Mouse (Mus musculus) thymus, postnatal 25 days (tissue): ENCODE data around the gene Chd4.

Source experiments
- DNase-seq: peaks from one replicate; pipeline ENCODE4 v3.0.0; 2022

The Chd4 gene

GRCm38 (mm10) chr6:125143904-125144303 is 48.1 kb downstream of the Chd4 start:
- no peak for DNase-seq

GRCm38 (mm10) chr6:125145001-125145400 is 49.2 kb downstream of the Chd4 start, which contains the start of gene Iffo1:
Iffo1 (plus strand) TSS chr6:125145241.
- DNase-seq, result peak; percentile 88

DNA sequence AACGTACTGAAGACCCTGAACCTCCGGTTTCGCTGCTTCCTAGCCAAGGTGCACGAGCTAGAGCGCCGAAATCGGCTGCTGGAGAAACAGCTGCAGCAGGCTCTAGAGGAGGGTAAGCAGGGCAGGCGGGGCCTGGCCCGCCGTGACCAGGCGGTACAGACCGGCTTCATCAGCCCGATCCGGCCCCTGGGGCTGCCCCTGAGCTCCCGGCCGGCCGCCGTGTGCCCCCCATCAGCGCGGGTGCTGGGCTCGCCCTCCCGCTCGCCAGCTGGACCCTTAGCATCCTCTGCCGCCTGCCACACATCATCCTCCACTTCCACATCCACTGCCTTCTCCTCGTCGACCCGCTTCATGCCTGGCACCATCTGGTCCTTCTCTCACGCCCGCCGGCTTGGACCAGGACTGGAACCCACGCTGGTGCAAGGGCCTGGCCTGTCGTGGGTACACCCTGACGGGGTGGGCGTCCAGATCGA is 49.7 kb downstream of the Chd4 start:
- DNase-seq, result no peak

- DNase-seq, result no peak
Measured at GRCm38 (mm10) chr6:125146148-125146547, 50.4 kb downstream of the Chd4 start.

DNA sequence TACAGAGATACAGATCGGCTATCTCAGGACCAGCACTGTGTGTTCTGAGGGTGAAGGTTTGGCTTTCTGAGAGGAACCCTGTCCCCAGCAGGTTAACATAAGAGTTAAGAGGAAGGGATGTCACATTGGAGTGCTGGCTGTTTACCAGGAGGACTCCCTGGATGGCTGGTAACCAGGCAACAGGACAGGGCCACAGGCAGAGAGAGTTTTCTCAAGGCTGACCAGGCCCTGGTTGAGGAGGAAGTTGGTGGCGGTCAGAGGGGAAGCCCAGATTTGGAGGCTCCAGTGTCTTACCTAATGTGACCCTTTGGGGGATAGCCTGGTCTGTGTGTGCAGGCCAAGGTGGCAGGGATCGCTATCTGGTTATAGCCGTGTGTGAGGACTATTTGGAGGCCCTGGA is 51.0 kb downstream of the Chd4 start:
- DNase-seq, result no peak

DNA sequence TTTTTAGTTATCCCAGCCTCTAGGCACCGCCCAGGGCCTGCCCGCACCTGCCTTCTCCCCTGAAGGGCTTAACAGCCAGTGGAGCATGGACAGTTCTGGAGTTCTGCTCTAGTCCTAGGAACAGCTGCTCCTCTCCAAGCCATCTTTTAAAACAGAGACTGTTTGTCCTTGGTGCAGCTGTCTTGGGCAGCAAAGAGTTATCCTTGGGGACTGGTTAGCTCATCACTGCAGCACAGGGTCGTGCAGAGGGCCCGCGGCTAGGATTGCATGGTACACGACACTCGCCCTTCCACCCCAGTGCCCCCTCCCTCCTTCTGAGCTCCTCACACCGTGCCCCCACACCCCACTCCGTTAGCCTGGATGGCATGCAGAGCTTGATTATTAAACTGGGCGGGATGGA is 51.5 kb downstream of the Chd4 start:
- DNase-seq, result no peak

GRCm38 (mm10) chr6:125148251-125148925 is 52.6 kb downstream of the Chd4 start:
- no peak for DNase-seq

DNA sequence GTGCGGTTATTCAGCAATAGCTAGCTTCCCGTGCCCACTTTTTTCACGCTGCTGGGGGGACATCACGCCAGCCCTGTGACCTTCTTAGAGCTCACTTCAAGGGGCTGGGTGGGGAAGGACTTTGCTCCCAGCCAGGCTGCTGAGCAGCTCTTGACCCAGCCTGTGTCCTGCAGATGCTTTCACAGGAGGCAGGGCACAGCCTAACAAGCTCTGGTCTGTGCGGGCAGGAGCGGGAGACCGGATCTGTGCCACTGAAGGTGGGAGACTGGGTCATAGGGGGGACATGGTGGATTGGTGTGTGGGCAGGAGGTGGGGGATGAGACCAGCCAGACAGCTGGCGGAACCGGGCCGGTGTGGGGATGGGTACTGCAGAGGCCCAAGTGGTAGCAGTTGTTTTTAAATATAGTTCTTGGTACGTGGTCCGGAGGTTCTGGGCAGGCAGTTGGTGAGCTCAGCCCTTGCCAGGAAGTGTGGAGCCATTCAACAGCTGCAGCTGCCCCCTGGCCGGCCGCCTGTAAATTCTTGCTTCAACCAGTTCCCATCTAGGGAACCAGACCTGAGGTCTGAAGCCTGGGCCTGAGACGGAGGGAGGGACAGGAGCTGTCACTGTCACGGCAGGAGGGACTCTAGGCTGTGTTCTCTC is 53.3 kb downstream of the Chd4 start:
- DNase-seq, result no peak

DNA sequence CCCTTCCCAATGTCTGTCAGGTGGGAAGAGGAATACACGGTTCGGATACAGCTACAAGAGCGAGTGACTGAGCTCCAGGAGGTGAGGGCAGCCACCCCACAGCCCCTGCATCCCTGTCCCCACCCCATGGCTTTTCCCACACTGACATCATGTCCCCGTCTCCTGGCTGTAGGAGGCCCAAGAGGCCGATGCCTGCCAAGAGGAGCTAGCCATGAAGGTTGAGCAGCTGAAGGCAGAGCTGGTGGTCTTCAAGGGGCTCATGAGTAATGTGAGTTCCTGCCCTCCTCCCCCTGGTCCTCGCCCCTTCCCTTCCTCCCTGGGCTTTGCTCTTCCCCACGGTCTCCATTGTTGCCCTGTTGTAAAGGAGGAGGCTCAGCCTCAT is 53.8 kb downstream of the Chd4 start:
- DNase-seq, result no peak

DNA sequence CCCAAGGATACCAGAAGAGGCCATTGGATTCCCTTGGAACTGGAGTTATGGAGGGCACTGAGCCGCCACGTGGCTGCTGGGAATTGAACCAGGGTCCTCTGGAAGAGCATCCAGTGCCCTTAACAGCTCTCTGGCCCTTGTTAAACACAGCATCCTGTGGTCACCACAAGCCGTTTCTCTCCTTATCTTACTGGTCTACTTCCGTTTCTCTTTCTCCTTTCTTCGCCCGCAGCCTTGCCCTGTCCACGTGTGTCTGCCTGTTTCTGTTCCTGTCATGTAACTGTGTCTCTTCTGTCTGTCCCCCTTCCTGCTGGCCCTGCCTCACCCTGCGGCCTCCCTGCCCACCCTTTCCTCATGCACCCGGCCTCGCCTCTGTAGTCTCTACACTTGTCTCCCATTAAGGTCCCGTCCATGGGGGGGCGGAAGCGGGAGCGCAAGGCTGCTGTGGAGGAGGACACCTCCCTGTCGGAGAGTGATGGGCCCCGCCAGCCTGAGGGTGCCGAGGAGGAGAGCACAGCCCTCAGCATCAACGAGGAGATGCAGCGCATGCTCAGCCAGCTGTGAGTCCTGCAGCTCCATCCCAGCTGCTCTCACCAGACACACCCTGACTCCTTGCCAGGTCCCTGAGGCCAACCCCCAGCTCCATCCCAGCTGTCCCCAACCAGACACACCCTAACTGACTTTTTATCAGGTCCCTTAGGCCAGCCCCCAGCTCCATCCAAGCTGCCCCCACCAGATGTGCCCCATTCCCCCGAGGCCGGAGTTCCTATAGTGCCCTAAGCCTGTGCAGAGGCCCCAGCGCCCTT is 56.6 kb downstream of the Chd4 start:
- no peak for DNase-seq

GRCm38 (mm10) chr6:125153018-125153389 is 57.2 kb downstream of the Chd4 start:
- DNase-seq, result no peak

DNA sequence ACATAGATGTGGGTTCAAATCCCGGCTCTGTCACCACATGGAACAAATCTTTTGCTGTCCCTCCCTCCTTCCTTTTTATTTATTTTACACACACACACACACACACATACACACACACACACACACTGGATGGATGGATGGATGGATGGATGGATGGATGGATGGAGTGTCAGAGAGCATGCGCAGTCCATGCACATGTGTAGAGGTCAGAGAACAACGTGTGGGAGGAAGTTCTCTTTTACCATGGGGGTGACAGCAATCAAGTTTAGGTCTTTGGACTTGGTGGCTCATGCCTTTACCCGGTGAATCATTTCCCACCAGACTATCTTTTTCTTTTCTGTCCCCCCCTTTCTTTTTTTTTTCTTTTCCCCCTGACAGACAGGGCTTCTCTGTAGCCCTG is 57.9 kb downstream of the Chd4 start:
- no peak for DNase-seq

GRCm38 (mm10) chr6:125154550-125154949 is 58.8 kb downstream of the Chd4 start:
- DNase-seq, result no peak

- DNase-seq, result no peak
Measured at GRCm38 (mm10) chr6:125155262-125155661, 59.5 kb downstream of the Chd4 start.

DNA sequence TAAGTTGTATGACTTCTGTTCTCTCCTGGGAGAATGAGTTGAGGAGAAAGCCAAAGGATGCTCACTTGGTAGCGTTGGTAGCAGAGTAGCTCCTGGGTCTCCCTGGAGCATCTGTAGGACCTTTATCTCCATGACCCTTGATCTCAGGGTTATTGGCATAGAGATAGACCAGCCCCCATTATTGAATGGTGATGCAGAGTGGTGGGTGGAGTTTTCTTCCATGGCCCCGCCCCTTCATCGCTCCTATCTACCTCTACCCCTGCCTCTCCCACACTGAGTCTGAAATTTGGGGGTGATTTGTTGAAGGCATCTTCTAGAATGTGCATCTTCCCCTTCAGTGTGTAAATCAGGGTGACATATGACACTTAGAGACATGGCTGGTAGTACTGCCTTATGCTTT is 60.7 kb downstream of the Chd4 start:
- no peak for DNase-seq

GRCm38 (mm10) chr6:125156903-125157614 is 61.3 kb downstream of the Chd4 start:
- no peak for DNase-seq

DNA sequence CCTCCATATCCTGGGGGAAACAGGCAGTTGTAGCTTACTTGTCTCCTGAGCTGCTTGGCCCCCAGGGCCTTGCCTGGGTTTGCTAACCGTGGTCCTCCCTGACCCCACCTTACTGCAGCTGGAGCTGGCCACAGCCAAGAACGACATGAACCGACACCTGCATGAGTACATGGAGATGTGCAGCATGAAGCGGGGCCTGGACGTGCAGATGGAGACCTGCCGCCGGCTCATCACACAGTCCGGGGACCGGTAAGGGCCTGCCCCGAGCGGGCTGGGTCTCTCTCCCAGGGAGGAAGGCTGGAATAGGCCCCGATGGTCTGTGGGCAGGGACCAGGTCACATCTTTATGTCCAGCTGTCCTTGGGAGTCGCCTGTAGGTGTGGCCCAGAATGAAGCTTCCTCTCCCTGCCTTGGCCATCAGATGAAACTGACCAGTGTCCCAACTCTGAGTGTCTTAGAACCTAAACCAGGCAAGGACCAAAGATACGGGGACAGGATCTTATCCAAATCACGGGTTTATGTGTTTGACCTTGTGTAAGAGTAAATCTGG is 63.2 kb downstream of the Chd4 start:
- no peak for DNase-seq

- no peak for DNase-seq
Measured at GRCm38 (mm10) chr6:125159773-125160557, 64.2 kb downstream of the Chd4 start.

- no peak for DNase-seq
Measured at GRCm38 (mm10) chr6:125160558-125160853, 64.7 kb downstream of the Chd4 start.

- no peak for DNase-seq
Measured at GRCm38 (mm10) chr6:125160854-125161760, 65.3 kb downstream of the Chd4 start.

- peak; percentile 84 for DNase-seq
Measured at GRCm38 (mm10) chr6:125161971-125162370, 66.2 kb downstream of the Chd4 start.
